Mouse (Mus musculus) ES-Bruce4 (cell line): ENCODE data around the gene Galnt4.
"Not testable (repeated sequence)": the region's sequence is repeated elsewhere in the genome, so short reads cannot be mapped to it uniquely, and the experiment has no call there.

Source experiments
- CTCF ChIP-seq: IDR thresholded peaks from one replicate; pipeline ENCODE4 v1.8.1; 2011; ENCODE audit warnings: low read depth, low read length
- EP300 ChIP-seq: IDR thresholded peaks from 2 replicates; pipeline ENCODE4 v1.6.1; 2011; ENCODE audit warnings: low read depth, low read length; ENCODE audit not compliant: insufficient read depth
- POLR2A ChIP-seq: IDR thresholded peaks from one replicate; pipeline ENCODE4 v1.8.1; 2011; ENCODE audit warnings: low read length; ENCODE audit not compliant: insufficient read depth

DNA sequence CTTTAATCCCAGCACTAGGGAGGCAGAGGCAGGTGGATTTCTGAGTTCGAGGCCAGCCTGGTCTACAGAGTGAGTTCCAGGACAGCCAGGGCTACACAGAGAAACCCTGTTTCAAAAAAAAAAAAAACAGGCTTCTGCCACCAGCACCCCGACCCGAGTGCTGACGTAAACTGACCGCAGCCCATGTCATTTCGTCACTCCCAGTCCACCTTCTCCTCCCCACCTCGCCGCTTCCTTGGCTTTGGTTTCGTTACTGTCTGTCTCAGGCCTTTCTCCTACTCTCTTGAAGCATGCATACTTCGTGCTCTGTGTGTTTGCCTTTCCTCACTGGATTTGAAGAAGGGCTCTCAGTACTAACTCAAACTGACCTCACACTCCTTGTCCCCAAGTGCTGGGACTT is 49.7 kb downstream of the Galnt4 start:
- not testable (repeated sequence) for TF ChIP-seq POLR2A, CTCF, EP300
